Mouse (Mus musculus) heart, adult 11 months (tissue): ENCODE measurements around the gene Ckm.
A peak's percentile ranks its signal among the peaks of the same experiment; 100 is the strongest.

Experiments used
- DNase-seq: peaks from one replicate; pipeline ENCODE4 v3.0.0; 2022

Ckm gene

DNA sequence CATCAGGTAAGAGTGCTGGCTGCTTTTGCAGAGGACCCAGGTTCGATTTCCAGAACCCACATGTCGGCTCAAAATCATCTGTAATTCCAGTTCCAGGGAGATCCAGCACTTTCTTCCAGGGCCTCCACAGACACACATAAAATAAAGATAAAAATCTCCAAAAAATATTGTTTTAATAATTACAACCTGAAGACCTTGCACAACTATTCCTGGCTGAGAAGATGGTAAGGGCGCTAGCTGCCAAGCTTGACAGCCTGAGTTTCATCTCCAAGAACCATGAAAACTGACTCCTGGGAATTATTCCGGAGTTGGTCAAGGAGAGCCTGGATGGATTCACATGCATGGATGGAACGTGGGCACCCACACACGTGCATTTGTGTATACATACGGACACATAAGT lies at the start of gene Ckm:
Gene Ckm (plus strand): TSS at position 301 of the 400 bp plus-strand sequence.
- no peak for DNase-seq

DNA sequence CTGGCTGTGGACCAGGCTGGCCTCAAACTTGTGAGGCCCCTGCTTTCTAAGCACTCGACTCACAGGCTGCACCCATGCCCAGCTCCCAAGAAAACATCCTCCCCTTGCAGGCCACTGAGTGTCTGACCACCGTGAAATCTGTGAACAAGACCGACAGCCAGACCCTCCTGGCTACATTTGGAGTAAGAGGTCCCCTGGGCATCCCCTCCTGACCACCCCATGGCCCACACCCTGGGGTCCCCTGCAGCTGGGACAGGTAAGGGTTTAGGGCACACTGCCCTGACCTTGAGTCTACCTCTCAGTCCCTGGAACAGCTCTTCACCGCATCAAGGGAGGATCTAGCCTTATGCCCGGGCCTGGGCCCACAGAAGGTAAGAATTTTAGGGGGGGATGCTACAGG lies 49.6 kb upstream of the Ckm start:
- DNase-seq, result peak; percentile 92

DNA sequence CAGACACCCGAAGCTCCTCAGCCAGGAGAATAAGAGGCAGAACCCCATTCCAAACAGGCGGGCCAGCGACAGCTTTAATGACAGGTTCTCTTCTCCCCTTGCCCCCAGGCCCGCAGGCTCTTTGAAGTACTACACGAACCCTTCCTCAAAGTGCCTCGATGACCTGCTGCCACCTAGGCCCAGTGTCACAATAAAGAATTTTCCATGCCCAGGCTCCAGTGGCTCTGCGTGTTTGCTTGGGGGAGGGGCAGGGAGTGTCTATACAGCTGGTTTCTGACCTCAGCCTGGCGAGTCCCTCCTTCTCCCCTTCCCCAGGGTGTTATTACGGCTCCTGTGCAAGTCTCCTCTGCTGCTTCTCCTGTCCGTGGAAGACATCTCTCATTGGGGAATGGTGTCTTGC lies 48.3 kb upstream of the Ckm start:
- peak; percentile 92 for DNase-seq

DNA sequence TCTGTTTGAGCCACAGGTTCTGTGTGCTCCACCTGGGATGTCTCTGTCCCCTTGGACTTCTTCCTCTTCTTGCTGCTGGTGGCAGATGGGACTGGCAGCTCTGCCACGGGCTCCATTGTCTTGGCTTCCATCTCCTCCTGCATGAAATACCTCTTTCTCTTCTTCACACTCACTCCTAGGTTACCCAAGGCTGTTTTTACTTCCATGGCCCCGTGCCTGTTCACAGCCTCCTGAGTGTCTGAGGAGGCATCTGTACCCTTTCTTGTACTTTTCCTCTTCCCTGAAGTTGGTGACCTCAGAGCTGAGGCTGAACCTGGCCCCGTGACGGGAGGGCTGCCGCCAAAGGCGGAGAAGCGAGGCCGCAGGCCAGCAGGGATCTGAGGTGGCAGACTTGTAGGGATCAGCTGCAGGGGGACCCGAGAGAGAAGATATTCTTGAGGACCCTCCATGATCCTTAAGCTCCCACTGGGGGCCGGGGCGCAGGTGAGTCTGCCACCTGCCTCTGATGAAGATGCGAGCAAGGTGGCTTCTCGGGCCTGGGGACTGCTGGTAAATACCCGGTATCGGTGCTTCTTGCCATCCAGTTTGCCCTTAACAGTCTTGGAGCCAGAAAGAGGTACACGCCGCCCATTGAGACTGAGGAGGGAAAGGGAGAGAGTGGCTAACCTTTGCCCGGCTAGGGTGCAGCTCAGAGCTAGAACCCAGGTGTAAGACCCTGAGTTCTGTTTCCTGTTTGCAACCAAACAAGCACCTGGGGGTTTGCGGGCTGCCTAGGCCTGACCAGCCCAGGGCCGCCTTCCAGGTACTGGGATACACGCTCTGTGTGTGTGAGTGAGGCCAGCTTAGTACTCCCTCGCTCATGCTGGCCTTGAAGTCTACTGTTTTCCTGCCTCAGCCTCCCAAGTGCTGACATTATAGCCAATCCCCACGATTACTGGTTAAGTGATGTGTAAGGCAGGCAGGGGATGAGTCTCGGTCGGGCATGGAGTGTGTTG lies 46.9 kb upstream of the Ckm start:
- peak; percentile 93 for DNase-seq

DNA sequence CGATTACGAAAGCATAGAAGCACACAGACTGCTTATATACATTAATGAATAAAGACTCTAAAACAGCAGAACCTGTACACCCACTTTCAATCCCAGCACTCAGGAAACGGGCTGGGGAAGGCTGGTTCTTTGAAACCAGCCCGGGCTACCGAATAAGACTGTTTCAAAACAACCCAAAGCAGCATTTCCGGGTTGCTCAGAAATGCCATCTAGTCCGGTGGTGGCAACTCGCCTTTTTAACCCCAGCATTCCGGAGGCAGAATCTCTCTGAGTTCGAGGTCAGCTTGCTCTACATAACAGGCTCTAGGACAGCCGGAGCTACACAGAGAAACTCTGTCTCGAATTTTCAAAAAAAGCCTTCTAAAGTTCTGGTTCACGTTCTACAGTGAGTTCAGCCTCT lies 45.9 kb upstream of the Ckm start:
- DNase-seq, result peak; percentile 87

DNA sequence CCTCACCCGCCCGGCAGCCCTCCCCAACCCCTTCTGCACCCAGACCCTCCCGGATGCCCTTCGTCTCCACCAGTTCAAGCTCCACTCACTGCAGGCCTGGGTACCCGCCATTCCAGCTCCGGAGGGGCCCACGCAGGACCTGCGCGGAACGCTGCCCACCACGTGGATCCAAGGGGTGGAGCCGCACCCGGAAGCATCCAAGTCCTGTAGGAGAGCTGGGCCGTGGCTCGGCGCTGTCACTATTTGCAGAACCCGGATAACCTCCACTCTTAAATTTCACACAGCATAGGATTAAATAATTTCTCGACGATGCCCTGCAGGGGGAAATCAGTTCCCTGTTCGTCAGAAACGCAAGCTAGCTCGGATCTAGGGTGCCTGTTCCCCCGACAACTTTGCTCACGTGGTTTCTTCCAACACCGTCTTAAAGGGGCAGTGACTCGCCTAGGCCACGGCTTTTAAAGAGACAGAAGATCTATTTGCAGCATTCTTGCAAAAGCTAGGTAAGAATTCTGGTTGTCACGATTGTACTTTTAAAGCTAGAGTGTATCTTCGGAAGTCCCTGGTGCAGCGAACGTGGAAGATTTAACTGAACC lies 45.2 kb upstream of the Ckm start, which contains the start of the genes Cd3eap and Ppp1r13l:
Gene Cd3eap (minus strand): TSS at position 185 of the 593 bp plus-strand sequence.
Gene Ppp1r13l (plus strand): TSS at position 451 of the 593 bp plus-strand sequence.
- DNase-seq, result peak; percentile 99

DNA sequence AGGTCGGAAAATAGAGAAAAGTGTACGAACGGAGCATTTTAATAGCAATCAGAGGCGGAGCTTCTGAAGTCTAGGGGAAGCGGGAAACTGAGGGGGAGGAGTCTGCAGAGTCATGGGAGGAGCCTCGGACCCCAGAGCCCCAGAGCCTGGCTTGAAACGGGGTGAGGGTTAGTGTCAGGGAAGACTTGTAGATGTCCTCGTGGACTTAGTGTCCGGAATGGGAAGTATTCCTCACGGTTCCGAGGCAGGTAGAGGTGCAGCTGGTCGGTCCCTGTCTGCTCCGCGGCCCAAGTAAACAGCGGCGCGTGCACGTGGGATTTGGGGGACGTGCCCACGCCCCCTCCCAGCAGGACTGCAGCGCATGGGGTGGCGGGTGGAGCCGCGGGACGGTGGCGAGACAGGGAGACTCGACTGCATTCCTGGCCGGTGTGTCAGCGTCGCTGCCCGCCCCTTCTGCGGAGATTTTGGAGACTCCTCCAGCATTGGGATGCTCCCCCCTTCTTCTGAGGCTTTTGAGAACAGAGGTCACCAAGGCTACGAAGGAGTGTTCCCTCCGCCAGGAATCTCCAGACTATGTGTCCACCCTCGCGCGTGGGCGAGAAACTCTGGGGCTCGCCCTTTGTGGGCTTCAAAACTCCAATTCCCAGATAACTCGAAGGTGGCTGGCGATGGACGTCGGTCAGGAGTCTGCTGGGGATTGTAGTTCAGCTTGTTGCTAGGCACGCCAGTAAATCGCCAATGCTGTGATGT lies 44.5 kb upstream of the Ckm start:
- peak; percentile 98 for DNase-seq

DNA sequence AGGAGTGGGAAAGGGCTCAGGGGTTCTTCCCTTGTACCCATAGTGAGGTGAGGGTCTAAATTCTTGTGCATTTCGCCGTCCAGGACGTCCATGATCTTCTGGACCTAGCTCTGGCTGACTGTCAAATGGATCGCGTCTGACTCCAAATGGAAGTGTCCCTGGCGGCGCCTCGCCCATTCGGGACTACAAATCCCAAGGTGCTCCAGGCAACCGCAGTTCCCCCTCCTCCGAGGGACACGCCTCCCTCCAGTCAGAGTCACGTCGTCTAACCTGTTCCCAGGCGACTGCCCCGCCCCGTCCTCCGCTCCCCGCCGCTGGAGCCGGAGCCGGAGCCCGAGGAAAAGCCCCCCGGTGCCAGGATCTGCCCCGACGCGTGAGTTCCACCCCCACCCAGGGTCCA lies 43.6 kb upstream of the Ckm start:
- DNase-seq, result peak; percentile 99

DNA sequence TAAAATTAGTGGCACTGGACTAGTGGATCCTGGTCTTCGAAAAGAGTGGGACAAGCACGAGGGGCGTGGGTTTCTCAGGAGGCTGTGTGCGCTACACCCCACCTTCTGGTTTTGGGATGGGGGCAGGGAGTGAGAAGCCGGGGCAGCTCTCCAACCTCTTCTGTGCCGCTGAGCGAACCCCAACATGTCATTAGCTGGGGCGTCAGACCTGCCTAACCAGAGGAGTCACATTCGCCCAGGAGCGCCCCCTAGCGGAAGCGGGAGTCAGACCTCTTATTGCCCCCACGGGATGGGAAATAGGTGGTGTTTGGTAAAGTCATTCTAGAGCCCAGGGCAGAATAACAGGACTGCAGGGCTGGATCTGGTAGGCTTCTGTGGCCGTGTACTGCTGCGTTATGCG lies 42.9 kb upstream of the Ckm start:
- peak; percentile 98 for DNase-seq

DNA sequence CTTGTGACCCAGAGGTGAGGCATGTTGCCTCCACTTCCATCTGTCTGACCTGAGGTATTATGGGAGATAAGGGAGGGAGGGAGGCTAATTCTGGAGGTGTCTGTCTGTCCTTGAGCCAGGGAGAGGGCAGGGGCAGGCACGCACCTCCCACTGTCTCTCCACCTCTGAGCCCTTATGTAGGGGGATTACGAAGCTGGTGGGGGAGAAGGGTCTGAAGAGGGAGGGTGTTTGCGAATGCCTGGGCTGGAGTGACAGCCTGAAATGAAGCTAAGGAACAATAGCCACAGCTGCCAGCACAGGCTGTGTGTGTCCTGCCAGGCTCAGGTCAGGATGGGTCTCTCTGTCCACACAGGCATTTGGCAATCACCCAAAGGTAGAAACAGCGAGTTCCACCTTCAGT lies 42.3 kb upstream of the Ckm start:
- DNase-seq, result peak; percentile 98

DNA sequence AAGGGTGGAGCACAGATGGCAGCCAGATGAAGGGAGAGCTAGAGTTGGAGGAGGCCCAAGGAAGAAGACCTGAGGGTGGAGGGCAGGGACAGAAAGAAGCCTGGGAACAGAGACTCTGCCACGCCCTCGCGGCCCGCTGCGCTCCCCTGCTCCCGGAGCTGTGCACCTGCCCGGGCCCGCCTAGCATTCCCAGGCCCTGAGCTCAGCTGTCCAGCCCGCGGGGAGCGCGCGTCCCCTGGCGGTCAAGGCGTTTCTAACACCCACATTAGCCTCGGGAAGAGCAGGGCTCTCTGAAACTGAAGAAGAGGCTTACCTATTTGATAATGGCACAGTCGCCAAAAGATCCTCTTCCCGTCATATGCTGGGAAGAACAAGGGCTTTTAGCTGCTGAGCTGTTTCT lies 40.7 kb upstream of the Ckm start:
- peak; percentile 97 for DNase-seq

DNA sequence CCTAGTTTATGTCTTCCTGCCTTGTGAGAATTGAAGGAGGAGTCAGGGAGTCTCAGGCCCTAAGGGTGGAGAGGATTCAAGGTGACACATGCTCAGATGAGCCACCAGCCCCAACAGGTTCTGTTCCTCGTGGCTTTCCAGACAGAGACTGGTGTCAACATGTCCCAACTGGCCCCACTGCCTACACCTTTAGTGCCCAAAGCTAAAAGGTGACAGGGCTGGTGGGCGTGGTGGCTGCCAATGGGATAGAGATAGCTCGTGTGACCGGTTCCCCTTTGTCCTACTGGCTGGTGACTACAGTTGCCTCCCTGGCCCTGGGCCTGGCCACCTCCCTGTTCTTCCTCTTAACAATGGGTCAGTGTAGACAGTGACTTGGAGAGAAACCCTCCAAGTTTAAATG lies 39.2 kb upstream of the Ckm start:
- DNase-seq, result peak; percentile 91

DNA sequence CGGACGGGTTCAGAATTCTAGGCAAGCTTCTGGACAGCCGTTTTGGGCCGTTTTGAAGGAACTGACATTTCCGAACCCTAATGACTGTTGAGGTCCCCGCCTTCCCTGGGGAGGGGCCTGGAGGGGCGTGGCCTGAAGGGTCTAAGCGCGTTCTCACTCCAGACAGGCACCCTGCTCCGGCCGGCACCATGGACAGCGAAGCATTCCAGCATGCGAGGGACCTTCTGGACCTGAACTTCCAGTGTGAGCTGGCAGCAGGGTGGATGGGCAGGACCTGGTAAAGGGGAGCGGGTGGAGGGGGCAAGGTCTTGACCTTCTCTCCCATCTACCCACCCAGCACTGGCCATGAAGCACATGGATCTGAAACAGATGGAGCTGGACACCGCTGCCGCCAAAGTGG lies 36.2 kb upstream of the Ckm start:
- peak; percentile 93 for DNase-seq

DNA sequence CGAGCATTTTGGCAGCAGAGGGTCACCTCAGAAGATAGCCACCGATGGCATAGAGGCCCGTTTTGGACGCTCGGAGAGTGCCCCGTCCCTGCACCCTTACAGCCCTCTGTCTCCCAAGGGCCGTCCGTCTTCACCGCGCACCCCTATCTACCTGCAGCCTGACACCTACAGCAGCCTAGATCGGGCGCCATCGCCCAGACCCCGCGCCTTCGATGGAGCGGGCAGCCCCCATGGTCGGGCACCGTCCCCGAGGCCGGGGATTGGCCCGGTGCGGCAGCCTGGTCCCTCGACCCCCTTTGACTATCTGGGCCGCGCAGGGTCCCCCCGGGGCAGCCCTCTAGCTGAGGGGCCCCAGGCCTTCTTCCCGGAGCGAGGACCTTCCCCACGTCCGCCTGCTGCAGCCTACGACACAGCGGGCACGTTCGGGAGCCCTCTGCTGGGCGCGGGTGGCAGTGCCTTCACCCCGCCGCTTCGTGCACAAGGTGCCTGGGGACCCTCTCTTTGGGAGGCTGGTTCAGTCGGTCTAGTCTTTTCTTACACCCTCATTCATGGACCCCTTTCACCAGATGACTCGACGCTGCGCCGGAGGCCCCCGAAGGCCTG lies 34.7 kb upstream of the Ckm start:
- peak; percentile 93 for DNase-seq

DNA sequence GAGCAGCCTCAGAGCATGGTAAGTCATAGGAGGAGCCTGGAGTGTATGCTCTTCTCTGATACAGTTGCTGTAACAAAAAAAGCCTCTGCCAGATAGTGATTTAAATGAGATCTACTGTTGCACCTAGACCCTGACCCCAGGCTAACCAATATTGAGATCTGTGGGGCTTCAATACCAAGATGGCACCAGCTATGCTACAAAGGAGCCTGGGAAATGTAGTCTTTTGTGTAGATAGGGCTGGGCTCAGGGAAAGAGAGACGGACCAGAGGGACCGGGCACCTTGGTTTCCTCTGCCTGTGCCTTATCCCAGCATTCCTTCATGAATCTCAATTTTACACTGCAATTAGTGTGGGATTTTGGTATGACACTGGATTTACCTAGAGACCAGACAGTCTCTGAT lies 31.2 kb upstream of the Ckm start:
- no peak for DNase-seq

DNA sequence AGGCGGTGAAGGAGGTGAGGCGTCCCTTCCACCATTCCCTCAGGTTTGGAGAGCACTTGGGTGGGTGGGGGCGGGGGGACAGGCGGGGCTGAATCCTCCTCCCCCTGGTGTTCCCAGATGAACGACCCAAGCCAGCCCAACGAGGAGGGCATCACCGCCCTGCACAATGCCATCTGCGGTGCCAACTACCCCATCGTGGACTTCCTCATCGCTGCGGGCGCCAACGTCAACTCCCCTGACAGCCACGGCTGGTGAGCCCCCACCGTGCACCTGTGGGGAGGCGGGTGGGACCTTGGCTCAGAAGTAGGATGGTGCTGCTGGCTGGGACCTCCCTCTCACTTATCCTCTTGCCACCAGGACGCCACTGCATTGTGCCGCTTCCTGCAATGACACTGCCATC lies 29.2 kb upstream of the Ckm start:
- DNase-seq, result peak; percentile 90

DNA sequence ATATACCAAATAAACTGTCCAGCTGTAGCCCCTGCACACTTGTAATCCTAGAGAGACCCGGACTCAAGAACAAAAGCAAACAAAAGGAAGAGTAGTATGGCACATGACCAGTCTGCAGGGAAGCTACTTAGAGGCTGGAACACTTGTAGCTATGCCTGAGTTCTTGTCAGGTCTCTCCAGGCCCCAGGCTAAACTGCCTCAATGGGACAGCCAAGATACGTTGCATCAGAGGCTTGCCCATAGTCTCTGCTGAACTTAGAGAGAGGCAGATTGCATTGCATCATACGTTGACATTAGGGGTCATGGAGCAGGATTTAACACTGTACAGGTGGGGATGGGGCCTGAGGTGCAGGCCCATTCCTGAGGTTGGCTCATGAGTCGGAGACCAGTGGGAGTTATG lies 28.6 kb upstream of the Ckm start:
- no peak for DNase-seq

DNA sequence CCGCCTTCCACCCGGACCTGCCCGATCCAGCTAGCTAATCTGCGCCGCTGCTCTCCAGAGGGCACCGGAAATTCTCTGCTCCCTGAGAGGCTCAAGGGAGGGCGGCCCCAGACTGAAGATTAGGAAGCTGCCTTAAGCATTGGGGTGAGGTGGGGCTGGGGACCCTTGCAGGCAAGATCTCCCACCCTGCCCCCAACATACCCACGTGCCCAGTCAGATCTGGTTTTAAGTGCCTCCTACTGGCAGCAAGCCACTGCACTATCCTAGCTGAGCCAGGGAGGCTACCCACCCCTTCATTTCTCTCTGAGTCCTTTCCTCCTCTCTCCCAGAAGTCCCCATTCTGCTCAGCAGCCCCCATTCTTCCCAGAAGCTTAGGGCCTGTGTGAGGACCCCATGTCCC lies 26.5 kb upstream of the Ckm start:
- no peak for DNase-seq

DNA sequence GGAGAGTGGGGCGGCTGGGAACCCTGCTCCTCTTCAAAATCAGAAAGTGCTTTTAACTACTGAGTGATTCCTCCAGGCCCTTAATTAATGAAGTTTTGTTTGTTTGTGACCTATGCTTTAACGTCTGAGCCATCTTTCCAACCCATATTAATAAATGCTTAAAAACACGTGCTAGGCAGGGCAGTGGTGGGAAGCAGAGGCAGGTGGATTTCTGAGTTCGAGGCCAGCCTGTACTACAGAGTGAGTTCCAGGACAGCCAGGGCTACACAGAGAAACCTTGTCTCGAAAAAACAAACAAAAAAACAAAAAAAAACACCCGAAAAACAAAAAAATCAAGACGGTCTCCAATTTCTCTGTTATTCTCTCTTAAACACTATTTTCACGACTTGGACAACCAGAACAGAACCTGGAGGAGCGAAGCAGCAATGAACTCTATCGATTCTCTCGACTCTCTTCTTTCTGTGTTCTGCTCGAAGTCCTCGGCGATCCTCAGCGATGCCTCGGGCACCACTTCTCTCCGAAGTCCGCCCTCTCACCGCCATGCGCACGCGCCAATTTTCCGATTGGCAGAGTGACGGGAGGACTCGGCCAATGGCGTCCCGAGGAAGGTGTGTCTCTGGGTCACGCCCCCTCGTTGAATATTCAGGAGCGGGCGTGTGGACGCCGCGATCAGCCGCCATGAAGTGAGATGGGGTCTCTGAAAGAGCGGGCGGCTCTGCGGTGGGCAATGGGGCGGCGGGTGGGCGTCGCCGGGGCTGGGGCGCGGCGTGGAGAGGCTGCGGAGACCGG lies 23.0 kb upstream of the Ckm start, which contains the start of gene Ercc2:
Gene Ercc2 (plus strand): TSS at position 634 of the 789 bp plus-strand sequence.
- peak; percentile 100 for DNase-seq

DNA sequence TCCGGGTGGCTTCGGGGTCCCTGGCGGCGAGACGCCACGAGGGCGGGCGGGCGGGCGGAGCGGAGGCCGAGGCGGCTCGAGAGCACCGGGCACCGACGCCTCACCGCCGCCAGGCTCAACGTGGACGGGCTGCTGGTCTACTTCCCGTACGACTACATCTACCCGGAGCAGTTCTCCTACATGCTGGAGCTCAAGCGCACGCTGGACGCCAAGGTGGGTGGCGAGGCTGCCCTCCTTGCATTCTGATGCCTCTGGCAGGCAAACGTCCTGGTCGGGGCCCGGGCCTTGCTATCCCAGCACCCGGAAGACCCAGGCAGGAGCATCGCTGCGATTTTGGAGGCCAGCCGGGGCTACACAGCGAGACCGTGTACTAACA lies 22.4 kb upstream of the Ckm start:
- DNase-seq, result no peak

DNA sequence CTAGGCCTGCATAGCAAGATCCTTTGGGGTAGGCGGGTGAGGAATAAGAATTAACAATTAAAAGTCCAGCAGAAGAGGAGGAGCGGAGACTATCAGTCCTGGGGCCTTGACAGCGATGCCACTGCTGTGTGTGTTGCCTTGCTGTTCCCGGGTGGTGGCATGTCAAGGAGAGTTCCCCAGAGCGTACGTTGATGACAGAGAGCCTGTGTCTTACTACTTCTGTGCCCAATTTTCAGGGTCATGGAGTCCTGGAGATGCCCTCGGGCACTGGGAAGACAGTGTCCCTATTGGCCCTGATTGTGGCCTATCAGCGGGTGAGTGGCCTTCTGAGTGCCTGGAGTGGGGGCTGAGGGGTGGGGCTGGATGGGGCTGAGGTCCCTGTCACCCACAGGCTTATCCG lies 20.9 kb upstream of the Ckm start:
- no peak for DNase-seq
